In the genomic region with DNA sequence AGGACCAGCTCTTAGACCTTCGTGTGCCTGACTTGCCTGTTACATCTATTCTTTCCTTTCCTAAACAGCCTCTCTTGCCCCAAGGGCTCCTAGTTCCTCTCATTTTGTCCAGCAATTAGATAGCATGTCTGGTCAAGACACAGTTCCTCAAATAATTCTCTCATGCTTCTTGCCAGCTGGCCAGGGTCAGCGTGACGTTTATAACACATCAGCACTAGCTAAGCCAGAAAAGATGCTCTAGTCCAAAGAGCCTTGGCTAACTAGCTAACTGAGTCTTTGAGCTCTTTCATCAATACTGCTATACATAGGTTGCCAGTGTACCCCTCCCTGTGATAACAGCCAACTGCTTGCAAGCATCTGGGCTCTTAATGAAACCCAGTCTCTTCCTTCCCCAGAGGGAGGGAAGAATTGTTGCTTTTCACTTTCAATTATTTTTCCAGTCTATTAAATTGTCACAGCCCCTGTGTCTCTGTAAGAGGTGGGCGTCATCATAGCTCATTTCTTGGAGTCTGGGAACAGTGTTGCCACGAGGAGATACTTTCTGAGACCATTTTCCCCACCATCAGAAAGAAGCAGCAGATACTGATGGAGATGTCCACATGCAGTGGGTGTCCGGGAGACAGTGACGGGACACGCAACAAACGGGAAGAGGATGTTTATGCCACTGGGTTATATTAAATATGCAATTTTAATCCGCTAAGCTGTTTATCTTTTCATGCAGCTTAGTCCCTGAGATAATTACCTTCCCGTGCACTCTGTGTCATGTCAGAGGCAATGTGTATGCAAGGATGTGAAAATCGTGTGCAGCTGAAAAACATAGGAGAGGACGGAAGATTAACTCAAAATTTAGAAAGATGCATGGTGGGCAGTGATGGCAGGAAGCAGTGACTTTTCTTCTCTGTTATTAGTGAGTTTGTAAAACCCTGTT, we compare ENCODE assay signal across 13 mouse cellular contexts.
A peak's percentile ranks its signal among the peaks of the same experiment; 100 is the strongest.
DNase-seq lines count a peak whose midpoint lies in the region; ATAC-seq and TF ChIP-seq lines count a peak whose summit lies in the region.
"Had no signal": no experiment of that assay in that cellular context is flagged by ENCODE, and none has a peak within 500 bp of the region (broad histone marks: within the 10 kb centered on the region; RNA-seq: fewer than 3 reads in every experiment).

No protein-coding gene starts in this region.

- no peaks in the 10 kb centered on the region for H3K9me3 ChIP-seq in midbrain, postnatal 0 days (ENCODE audit: low read length)
- H3K9me3 ChIP-seq: limb, embryonic 12.5 days; stomach, embryonic 15.5 days had no signal

- no peak overlapping the region for H3K4me2 ChIP-seq in midbrain, postnatal 0 days (ENCODE audit: low read depth, low read length, poor library complexity, severe bottlenecking)
- H3K4me2 ChIP-seq: limb, embryonic 12.5 days; stomach, embryonic 15.5 days had no signal

- H3K4me1 ChIP-seq in midbrain, postnatal 0 days (ENCODE audit: insufficient read depth, low read length), result no peaks in the 10 kb centered on the region
- H3K4me1 ChIP-seq: limb, embryonic 12.5 days; stomach, embryonic 15.5 days had no signal

- no peak overlapping the region for H3K4me3 ChIP-seq in midbrain, postnatal 0 days (ENCODE audit: low read depth, low read length)
- H3K4me3 ChIP-seq: layer of hippocampus, adult 2 months; limb, embryonic 12.5 days; stomach, embryonic 15.5 days had no signal

- H3K27me3 ChIP-seq in midbrain, postnatal 0 days (ENCODE audit: insufficient read depth, low read length), result no peaks in the 10 kb centered on the region
- H3K27me3 ChIP-seq: limb, embryonic 12.5 days; stomach, embryonic 15.5 days had no signal

- peak; percentile 2 to 4 for DNase-seq in cerebellum, postnatal 14 days
- no peak for DNase-seq in cerebellum, postnatal 4 days (ENCODE audit: low spot score in 2 of 2)
- DNase-seq in left cerebral cortex, postnatal 4 days, result peak; percentile 0
- no peak for DNase-seq in left cerebral cortex, adult 18-20 months (ENCODE audit: low spot score in 2 of 2)
- peak; percentile 68 to 76 for DNase-seq in heart, postnatal 10 days
- peak; percentile 61 for DNase-seq in midbrain, postnatal 0 days (ENCODE audit: low spot score)
- DNase-seq in adrenal gland, adult 18-20 months (ENCODE audit: low spot score in 2 of 2), result no peak
- no peak for DNase-seq in ovary, adult 18-20 months (ENCODE audit: low spot score)
- DNase-seq: kidney, adult 18-20 months had no signal

- no peaks in the 10 kb centered on the region for H3K36me3 ChIP-seq in midbrain, postnatal 0 days (ENCODE audit: insufficient read depth, low read length)
- H3K36me3 ChIP-seq: limb, embryonic 12.5 days; stomach, embryonic 15.5 days had no signal

- H3K9ac ChIP-seq in midbrain, postnatal 0 days (replicated peaks; ENCODE audit: low read length, poor library complexity, severe bottlenecking), result no peak overlapping the region
- H3K9ac ChIP-seq: limb, embryonic 12.5 days; stomach, embryonic 15.5 days had no signal

- TF ChIP-seq CTCF in midbrain, postnatal 0 days (IDR thresholded peaks at IDR 0.05), result no peak

- ATAC-seq in midbrain, postnatal 0 days (ENCODE audit: low FRiP score), result peak; percentile 16; the same call in 1 of the 2 replicates
- ATAC-seq: activated CD4-positive, CD25-positive, alpha-beta regulatory T cell, adult 4 months had no signal

- intact Hi-C loops in left cerebral cortex, postnatal 4 days (cut with DNase I), result no loop called here
- intact Hi-C loops in heart, postnatal 10 days (cut with DNase I), result no loop called here

- WGBS in midbrain, postnatal 0 days, result 40% methylated on average over 13 of the region's 13 CpGs

- H3K27ac ChIP-seq in midbrain, postnatal 0 days (ENCODE audit: low read depth, low read length), result no peak overlapping the region
- H3K27ac ChIP-seq: layer of hippocampus, adult 2 months; limb, embryonic 12.5 days; stomach, embryonic 15.5 days had no signal

Comparison
In these comparisons a context has a peak if more than half of its experiments do, and no peak if none do; other contexts are left out.
1. DNase-seq: peak in cerebellum, postnatal 14 days (2 of 2), left cerebral cortex, postnatal 4 days (single experiment), heart, postnatal 10 days (2 of 2) and midbrain, postnatal 0 days (single experiment); none in cerebellum, postnatal 4 days (0 of 2), left cerebral cortex, adult 18-20 months (0 of 2), adrenal gland, adult 18-20 months (0 of 2) and ovary, adult 18-20 months (single experiment).